Mouse (Mus musculus): Measurements from ENCODE around the gene Gm20431. TPM values are rescaled to one million over a fixed set of nuclear protein-coding genes. Genes with fewer than 3 reads are reported as not detected.

Gm20431 gene
- polyA plus RNA-seq, 1 experiment from 2014 or later: 8.8 TPM

- Histone ChIP-seq H3K36me3 (ENCODE audit: control insufficient read depth, insufficient read depth) (peaks cover 6% of the 10 kb centered on the region; the same call in 1 of the 2 replicates), H3K27ac (ENCODE audit: low read depth, low read length) (peak overlapping the region; percentile 68; the same call in 1 of the 2 replicates), H3K27me3 (replicated peaks; ENCODE audit: control insufficient read depth, insufficient read depth, low read length) (no peaks in the 10 kb centered on the region), H3K9ac (ENCODE audit: low read depth, low read length) (no peak overlapping the region), H3K4me3 (ENCODE audit: low read depth, low read length) (no peak overlapping the region), H3K4me2 (replicated peaks; ENCODE audit: low read depth) (no peak overlapping the region), H3K4me1 (replicated peaks; ENCODE audit: control insufficient read depth, insufficient read depth, low read length) (0 out of 2 replicates have a peak, but pooled peaks cover 6% of the 10 kb centered on the region), H3K9me3 (ENCODE audit: control insufficient read depth) (no peaks in the 10 kb centered on the region)
- 94% methylated on average over 7 of the region's 7 CpGs for WGBS
- ATAC-seq: no peak
- no peak for TF ChIP-seq CTCF (IDR thresholded peaks at IDR 0.05; ENCODE audit: low read depth)
These were observed 33.7 kb upstream of the Gm20431 start for GRCm38 (mm10) chr2:167694963-167695362.

GRCm38 (mm10) chr2:167694244-167694643 lies 32.9 kb upstream of the Gm20431 start:
- H3K9ac ChIP-seq (ENCODE audit: low read depth, low read length): no peak overlapping the region
- H3K4me3 ChIP-seq (ENCODE audit: low read depth, low read length): no peak overlapping the region
- WGBS: 42% methylated on average over 1 of the region's 1 CpGs
- H3K27me3 ChIP-seq (replicated peaks; ENCODE audit: control insufficient read depth, insufficient read depth, low read length): no peaks in the 10 kb centered on the region
- ATAC-seq: no peak
- peaks cover 6% of the 10 kb centered on the region; the same call in 1 of the 2 replicates for H3K36me3 ChIP-seq (ENCODE audit: control insufficient read depth, insufficient read depth)
- H3K9me3 ChIP-seq (ENCODE audit: control insufficient read depth): no peaks in the 10 kb centered on the region
- no peak overlapping the region for H3K4me2 ChIP-seq (replicated peaks; ENCODE audit: low read depth)
- H3K4me1 ChIP-seq (replicated peaks; ENCODE audit: control insufficient read depth, insufficient read depth, low read length): 0 out of 2 replicates have a peak, but pooled peaks cover 6% of the 10 kb centered on the region
- H3K27ac ChIP-seq (ENCODE audit: low read depth, low read length): no peak overlapping the region; the same call in 1 of the 2 replicates
- TF ChIP-seq CTCF (IDR thresholded peaks at IDR 0.05; ENCODE audit: low read depth): no peak

GRCm38 (mm10) chr2:167693540-167693939 lies 32.2 kb upstream of the Gm20431 start:
- Histone ChIP-seq H3K4me2 (replicated peaks; ENCODE audit: low read depth) (no peak overlapping the region), H3K4me1 (replicated peaks; ENCODE audit: control insufficient read depth, insufficient read depth, low read length) (0 out of 2 replicates have a peak, but pooled peaks cover 6% of the 10 kb centered on the region), H3K9me3 (ENCODE audit: control insufficient read depth) (no peaks in the 10 kb centered on the region), H3K27me3 (replicated peaks; ENCODE audit: control insufficient read depth, insufficient read depth, low read length) (no peaks in the 10 kb centered on the region), H3K4me3 (ENCODE audit: low read depth, low read length) (no peak overlapping the region), H3K36me3 (ENCODE audit: control insufficient read depth, insufficient read depth) (peaks cover 6% of the 10 kb centered on the region; the same call in 1 of the 2 replicates), H3K27ac (ENCODE audit: low read depth, low read length) (no peak overlapping the region), H3K9ac (ENCODE audit: low read depth, low read length) (no peak overlapping the region)
- WGBS: 84% methylated on average over 2 of the region's 2 CpGs
- no peak for ATAC-seq
- no peak for TF ChIP-seq CTCF (IDR thresholded peaks at IDR 0.05; ENCODE audit: low read depth)

GRCm38 (mm10) chr2:167692831-167693230 lies 31.5 kb upstream of the Gm20431 start:
- ATAC-seq: no peak
- 61% methylated on average over 3 of the region's 3 CpGs for WGBS
- no peak overlapping the region for H3K9ac ChIP-seq (ENCODE audit: low read depth, low read length)

GRCm38 (mm10) chr2:167691871-167692661 lies 30.8 kb upstream of the Gm20431 start:
- 0 out of 2 replicates have a peak overlapping the region, but pooled peaks have one; percentile 46 for H3K9ac ChIP-seq (ENCODE audit: low read depth, low read length)
- H3K27me3 ChIP-seq (replicated peaks; ENCODE audit: control insufficient read depth, insufficient read depth, low read length): no peaks in the 10 kb centered on the region
- H3K4me2 ChIP-seq (replicated peaks; ENCODE audit: low read depth): peak overlapping the region; percentile 80
- no peak for ATAC-seq
- peak overlapping the region; percentile 35 for H3K27ac ChIP-seq (ENCODE audit: low read depth, low read length)
- no peak for TF ChIP-seq CTCF (IDR thresholded peaks at IDR 0.05; ENCODE audit: low read depth)
- WGBS: 72% methylated on average over 14 of the region's 14 CpGs
- 0 out of 2 replicates have a peak, but pooled peaks cover 3% of the 10 kb centered on the region for H3K4me1 ChIP-seq (replicated peaks; ENCODE audit: control insufficient read depth, insufficient read depth, low read length)
- peaks cover 6% of the 10 kb centered on the region; the same call in 1 of the 2 replicates for H3K36me3 ChIP-seq (ENCODE audit: control insufficient read depth, insufficient read depth)
- no peaks in the 10 kb centered on the region for H3K9me3 ChIP-seq (ENCODE audit: control insufficient read depth)
- peak overlapping the region; percentile 82 for H3K4me3 ChIP-seq (ENCODE audit: low read depth, low read length)

More at GRCm38 (mm10) chr2:167692831-167693230, 31.5 kb upstream of the Gm20431 start:
- no peaks in the 10 kb centered on the region for H3K27me3 ChIP-seq (replicated peaks; ENCODE audit: control insufficient read depth, insufficient read depth, low read length)
- H3K4me3 ChIP-seq (ENCODE audit: low read depth, low read length): no peak overlapping the region
- H3K27ac ChIP-seq (ENCODE audit: low read depth, low read length): no peak overlapping the region
- H3K36me3 ChIP-seq (ENCODE audit: control insufficient read depth, insufficient read depth): peaks cover 6% of the 10 kb centered on the region; the same call in 1 of the 2 replicates
- H3K4me2 ChIP-seq (replicated peaks; ENCODE audit: low read depth): peak overlapping the region; percentile 80
- H3K4me1 ChIP-seq (replicated peaks; ENCODE audit: control insufficient read depth, insufficient read depth, low read length): 0 out of 2 replicates have a peak, but pooled peaks cover 4% of the 10 kb centered on the region
- no peaks in the 10 kb centered on the region for H3K9me3 ChIP-seq (ENCODE audit: control insufficient read depth)
- TF ChIP-seq CTCF (IDR thresholded peaks at IDR 0.05; ENCODE audit: low read depth): no peak

GRCm38 (mm10) chr2:167691410-167691809 lies 30.1 kb upstream of the Gm20431 start:
- WGBS: 76% methylated on average over 6 of the region's 6 CpGs
- H3K4me2 ChIP-seq (replicated peaks; ENCODE audit: low read depth): peak overlapping the region; percentile 80
- no peaks in the 10 kb centered on the region for H3K9me3 ChIP-seq (ENCODE audit: control insufficient read depth)
- H3K4me1 ChIP-seq (replicated peaks; ENCODE audit: control insufficient read depth, insufficient read depth, low read length): 0 out of 2 replicates have a peak, but pooled peaks cover 3% of the 10 kb centered on the region
- peak overlapping the region; percentile 82 for H3K4me3 ChIP-seq (ENCODE audit: low read depth, low read length)
- no peaks in the 10 kb centered on the region for H3K27me3 ChIP-seq (replicated peaks; ENCODE audit: control insufficient read depth, insufficient read depth, low read length)
- H3K27ac ChIP-seq (ENCODE audit: low read depth, low read length): peak overlapping the region; percentile 31
- no peak for TF ChIP-seq CTCF (IDR thresholded peaks at IDR 0.05; ENCODE audit: low read depth)
- peak overlapping the region; percentile 46 for H3K9ac ChIP-seq (ENCODE audit: low read depth, low read length)
- no peak for ATAC-seq
- peaks cover 6% of the 10 kb centered on the region; the same call in 1 of the 2 replicates for H3K36me3 ChIP-seq (ENCODE audit: control insufficient read depth, insufficient read depth)
